ENCODE assay signal across 19 mouse cellular contexts in the genomic region with DNA sequence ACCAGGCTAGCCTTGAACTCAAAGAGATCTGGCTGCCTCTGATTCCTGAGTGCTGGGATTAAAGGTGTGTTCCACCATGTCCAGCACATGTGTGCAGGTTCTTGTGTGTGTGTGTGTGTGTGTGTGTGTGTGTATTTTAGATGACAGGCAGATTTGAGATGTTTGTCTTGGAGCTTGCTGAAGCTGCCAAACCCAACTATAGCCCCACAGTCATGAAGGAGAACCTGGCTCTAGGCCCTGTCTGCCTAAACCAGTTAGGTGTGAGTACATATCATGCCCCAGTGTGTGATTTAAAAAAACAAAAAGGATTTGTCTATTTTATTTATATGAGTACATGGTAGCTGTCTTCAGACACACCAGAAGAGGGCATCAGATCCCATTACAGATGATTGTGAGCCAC.
"Had no signal": no experiment of that assay in that cellular context is flagged by ENCODE, and none has a peak within 500 bp of the region (broad histone marks: within the 10 kb centered on the region; RNA-seq: fewer than 3 reads in every experiment).

No protein-coding gene starts in this region.

- H3K27me3 ChIP-seq: heart, embryonic 13.5 days; heart, embryonic 15.5 days; hindbrain, embryonic 12.5 days; intestine, embryonic 15.5 days; limb, embryonic 12.5 days; liver, embryonic 13.5 days; liver, embryonic 15.5 days had no signal

- H3K9ac ChIP-seq: heart, embryonic 15.5 days; hindbrain, embryonic 12.5 days; hindbrain, embryonic 14.5 days; intestine, embryonic 15.5 days; limb, embryonic 12.5 days; liver, embryonic 13.5 days; liver, embryonic 15.5 days; liver, postnatal 0 days had no signal

- H3K27ac ChIP-seq: heart, embryonic 13.5 days; hindbrain, embryonic 10.5 days; hindbrain, embryonic 12.5 days; hindbrain, embryonic 14.5 days; intestine, embryonic 15.5 days; layer of hippocampus, adult 2 months; left cerebral cortex, adult 2 months; limb, embryonic 10.5 days; limb, embryonic 12.5 days; liver, embryonic 13.5 days; liver, embryonic 15.5 days had no signal

- H3K4me3 ChIP-seq: heart, embryonic 10.5 days; heart, embryonic 13.5 days; heart, embryonic 15.5 days; hindbrain, embryonic 10.5 days; hindbrain, embryonic 12.5 days; intestine, embryonic 15.5 days; layer of hippocampus, adult 2 months; left cerebral cortex, adult 2 months; limb, embryonic 10.5 days; limb, embryonic 12.5 days; liver, embryonic 13.5 days; liver, embryonic 15.5 days had no signal

- H3K4me1 ChIP-seq: hindbrain, embryonic 10.5 days; hindbrain, embryonic 12.5 days; intestine, embryonic 15.5 days; limb, embryonic 10.5 days; limb, embryonic 12.5 days had no signal

- H3K36me3 ChIP-seq: heart, embryonic 10.5 days; heart, embryonic 13.5 days; heart, embryonic 15.5 days; hindbrain, embryonic 10.5 days; hindbrain, embryonic 12.5 days; intestine, embryonic 15.5 days; limb, embryonic 10.5 days; limb, embryonic 12.5 days; liver, embryonic 13.5 days; liver, embryonic 15.5 days had no signal

- DNase-seq: gastrocnemius, postnatal 10 days; heart, postnatal 4 days; kidney, adult 18-20 months; kidney, postnatal 10 days; kidney, postnatal 4 days; liver, embryonic 13.5 days; liver, postnatal 0 days had no signal
